Mouse (Mus musculus) ZHBTc4 (cell line): Measurements from ENCODE around the gene Ghrl.
A peak's percentile ranks its signal among the peaks of the same experiment; 100 is the strongest.

Experiments used
- DNase-seq: peaks from one replicate; pipeline ENCODE4 v3.0.0-alpha.2; 2011; ENCODE audit warnings: low read depth, low spot score

Ghrl gene

DNA sequence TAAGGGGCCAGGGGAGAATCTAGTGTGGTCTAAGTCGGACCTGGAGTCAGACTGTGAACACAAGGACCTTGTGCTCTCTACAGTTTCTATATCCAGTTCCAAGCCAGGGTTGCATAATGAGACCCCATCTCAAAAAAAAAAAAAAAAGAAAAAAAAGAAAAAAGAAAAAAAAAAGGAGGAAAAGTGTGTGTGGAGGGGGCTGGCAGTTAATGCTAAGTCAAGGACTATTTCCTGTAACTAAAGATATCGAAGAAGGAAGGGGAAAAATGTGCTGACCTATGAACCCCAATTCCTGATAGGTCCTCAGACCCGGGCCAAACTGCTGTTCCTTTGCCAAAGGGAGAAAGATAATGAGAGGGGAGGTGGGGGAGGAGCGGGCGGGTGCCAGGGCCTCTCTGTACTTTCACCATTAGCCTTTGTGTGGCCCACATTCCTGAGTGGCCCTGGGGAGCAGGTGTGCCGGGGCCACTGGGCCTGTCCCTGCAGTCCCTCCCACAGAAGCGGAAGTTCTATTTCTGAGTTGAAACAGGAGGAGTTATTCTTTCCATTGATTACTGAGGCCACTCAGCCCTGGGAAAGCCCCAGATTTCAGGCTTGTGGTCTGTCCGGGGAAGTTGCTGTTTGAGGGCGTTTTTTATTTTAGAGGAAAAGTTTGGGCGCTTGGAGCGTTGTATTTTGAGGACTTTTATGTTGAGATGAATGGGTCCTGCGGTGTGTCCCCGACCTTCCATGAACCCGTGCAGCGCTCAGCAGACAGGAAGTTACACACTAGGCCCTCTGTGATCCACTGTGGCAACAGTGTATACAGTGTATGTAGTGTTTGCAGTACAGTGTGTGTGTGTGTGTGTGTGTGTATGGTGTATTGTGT, 51.2 kb downstream of the Ghrl start:
- peak; percentile 56 for DNase-seq

DNA sequence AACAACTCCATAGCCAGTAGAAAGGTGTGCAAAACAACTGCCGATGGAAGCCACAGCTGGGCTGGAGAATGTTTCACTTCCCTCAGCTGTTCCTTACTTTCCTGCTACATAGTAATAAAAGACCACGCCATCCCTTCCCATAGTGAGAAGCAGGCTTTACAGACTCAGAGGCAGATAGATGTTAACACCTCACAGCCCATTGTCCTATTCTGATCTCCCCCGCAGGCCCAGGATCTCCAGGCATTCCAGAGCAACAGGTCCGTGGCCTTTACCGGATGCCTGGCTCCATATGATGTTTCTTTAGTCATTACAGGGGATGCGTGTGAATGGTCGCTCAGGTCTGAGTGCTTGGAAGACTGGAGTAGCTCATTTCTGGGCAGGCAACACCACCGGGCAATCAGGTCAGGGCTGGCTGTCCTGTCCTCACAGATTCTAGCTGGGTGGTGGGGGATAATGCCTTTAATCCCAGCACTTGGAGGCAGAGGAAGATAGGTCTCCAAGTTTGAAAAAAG, 52.0 kb downstream of the Ghrl start:
- DNase-seq = peak; percentile 65
